Mouse (Mus musculus) layer of hippocampus, adult 2 months (tissue): ENCODE data around the gene Nae1. TPM values are rescaled to one million over a fixed set of nuclear protein-coding genes. Genes with fewer than 3 reads are reported as not detected.

Source experiments
- DNase-seq, 2 experiments: peaks; one replicate each; pipeline ENCODE4 v3.0.0; 2022; ENCODE audit warnings: low spot score in 2 of 2
- H3K27ac ChIP-seq: fragments of 200-600 bp; 2 replicates; pipeline ENCODE4 v1.8.1; 2022
- H3K4me3 ChIP-seq: fragments of 200-600 bp; 2 replicates; pipeline ENCODE4 v1.8.1; 2022; ENCODE audit warnings: mild to moderate bottlenecking
- CTCF ChIP-seq: fragments of 200-600 bp; conservative IDR thresholded peaks from 2 replicates; pipeline ENCODE4 v1.8.1; 2022; ENCODE audit warnings: antibody characterized with exemption, mild to moderate bottlenecking, moderate library complexity
- total RNA-seq, 2 experiments: library from RNA; stranded (reverse); gene quantifications; 2 replicates each; pipeline ENCODE4 v1.2.3; 2021

Gene Nae1
- total RNA-seq, 2 experiments from 2014 or later: 44.5 to 46.3 TPM

- Histone ChIP-seq H3K4me3 (peak overlapping the region; percentile 73), H3K27ac (peak overlapping the region; percentile 96)
- no peak for TF ChIP-seq CTCF
- DNase-seq: peak; percentile 67 to 79
Observed at GRCm38 (mm10) chr8:104542160-104542559, 7.7 kb upstream of the Nae1 start.

GRCm38 (mm10) chr8:104541515-104541880 is 7.1 kb upstream of the Nae1 start:
- no peak for DNase-seq
- TF ChIP-seq CTCF: no peak
- H3K27ac ChIP-seq: peak overlapping the region; percentile 96
- H3K4me3 ChIP-seq: peak overlapping the region; percentile 73

- peak in 1 of 2 experiments; percentile 35 for DNase-seq
- H3K4me3 ChIP-seq: peak overlapping the region; percentile 73
- H3K27ac ChIP-seq: peak overlapping the region; percentile 96
- TF ChIP-seq CTCF: no peak
Observed at GRCm38 (mm10) chr8:104540710-104541514, 6.5 kb upstream of the Nae1 start.

GRCm38 (mm10) chr8:104540238-104540637 is 5.8 kb upstream of the Nae1 start:
- Histone ChIP-seq H3K4me3 (peak overlapping the region; percentile 73), H3K27ac (peak overlapping the region; percentile 96)
- DNase-seq: no peak
- TF ChIP-seq CTCF: no peak

- Histone ChIP-seq H3K27ac (peak overlapping the region; percentile 96), H3K4me3 (no peak overlapping the region)
- peak in 1 of 2 experiments; percentile 45 for DNase-seq
- no peak for TF ChIP-seq CTCF
Observed at GRCm38 (mm10) chr8:104539566-104539965, 5.1 kb upstream of the Nae1 start.

GRCm38 (mm10) chr8:104538896-104539295 is 4.5 kb upstream of the Nae1 start:
- peak overlapping the region; percentile 96; the same call in 1 of the 2 replicates for H3K27ac ChIP-seq
- H3K4me3 ChIP-seq: no peak overlapping the region
- TF ChIP-seq CTCF: no peak
- no peak for DNase-seq

- Histone ChIP-seq H3K27ac (no peak overlapping the region), H3K4me3 (no peak overlapping the region)
- no peak for DNase-seq
- no peak; the same call in 1 of the 2 replicates for TF ChIP-seq CTCF
Observed at GRCm38 (mm10) chr8:104536028-104536427, 1.6 kb upstream of the Nae1 start.

GRCm38 (mm10) chr8:104535378-104535777 is 941 bp upstream of the Nae1 start:
- Histone ChIP-seq H3K4me3 (peak overlapping the region; percentile 97), H3K27ac (no peak overlapping the region)
- TF ChIP-seq CTCF: no peak
- no peak for DNase-seq

- Histone ChIP-seq H3K4me3 (peak overlapping the region; percentile 97), H3K27ac (peak overlapping the region; percentile 96)
- TF ChIP-seq CTCF: no peak
- no peak for DNase-seq
Observed at GRCm38 (mm10) chr8:104534779-104535141, 323 bp upstream of the Nae1 start.

- peak overlapping the region; percentile 96 for H3K27ac ChIP-seq
- DNase-seq: no peak
- no peak for TF ChIP-seq CTCF
- H3K4me3 ChIP-seq: peak overlapping the region; percentile 97
Observed at GRCm38 (mm10) chr8:104533551-104533950, 886 bp downstream of the Nae1 start.

- no peak overlapping the region for H3K27ac ChIP-seq
Observed at GRCm38 (mm10) chr8:104529671-104530070, 4.8 kb downstream of the Nae1 start.

GRCm38 (mm10) chr8:104517872-104518271 is 16.6 kb downstream of the Nae1 start:
- no peak overlapping the region for H3K27ac ChIP-seq
- no peak for DNase-seq
- no peak overlapping the region for H3K4me3 ChIP-seq
- no peak for TF ChIP-seq CTCF

More at GRCm38 (mm10) chr8:104529671-104530070, 4.8 kb downstream of the Nae1 start:
- no peak for DNase-seq
- TF ChIP-seq CTCF: no peak
- H3K4me3 ChIP-seq: no peak overlapping the region

GRCm38 (mm10) chr8:104510134-104510533 is 24.3 kb downstream of the Nae1 start:
- no peak for TF ChIP-seq CTCF
- DNase-seq: no peak
- H3K4me3 ChIP-seq: no peak overlapping the region
- no peak overlapping the region for H3K27ac ChIP-seq
